Mouse (Mus musculus) neural tube, embryonic 13.5 days (tissue): ENCODE measurements at regions not wholly inside any gene's neighbourhood (a gene's known extent, or its start where the extent isn't known, plus 50 kb on each side); places are given as distances from the start of the nearest gene placed in this dataset.

Experiments used
- ATAC-seq: fragments of 200-750 bp; cut with Nextera tagmentation; 2 replicates; pipeline ENCODE4 v1.8.0; 2017; ENCODE audit warnings: low read depth, mild to moderate bottlenecking, moderate TSS enrichment, moderate library complexity
- H3K27ac ChIP-seq: fragments of 300-500 bp; sonication (generic); replicated peaks from 2 replicates; pipeline ENCODE4 v1.5.1; 2015; ENCODE audit warnings: moderate library complexity, mild to moderate bottlenecking, inconsistent platforms
- H3K27me3 ChIP-seq: fragments of 300-500 bp; sonication (generic); 2 replicates; pipeline ENCODE4 v1.6.1; 2015; ENCODE audit warnings: mild to moderate bottlenecking, inconsistent platforms
- H3K36me3 ChIP-seq: fragments of 300-500 bp; sonication (generic); 2 replicates; pipeline ENCODE4 v1.6.1; 2015; ENCODE audit warnings: mild to moderate bottlenecking, inconsistent platforms
- H3K4me1 ChIP-seq: fragments of 300-500 bp; sonication (generic); replicated peaks from 2 replicates; pipeline ENCODE4 v1.6.1; 2015; ENCODE audit warnings: inconsistent platforms
- H3K4me2 ChIP-seq: fragments of 300-500 bp; sonication (generic); 2 replicates; pipeline ENCODE4 v1.6.1; 2015; ENCODE audit warnings: inconsistent platforms, mild to moderate bottlenecking, moderate library complexity
- H3K4me3 ChIP-seq: fragments of 300-500 bp; sonication (generic); 2 replicates; pipeline ENCODE4 v1.5.1; 2015; ENCODE audit warnings: mild to moderate bottlenecking, inconsistent platforms
- H3K9ac ChIP-seq: fragments of 300-500 bp; sonication (generic); 2 replicates; pipeline ENCODE4 v1.6.1; 2015; ENCODE audit warnings: moderate library complexity, mild to moderate bottlenecking, inconsistent platforms
- H3K9me3 ChIP-seq: fragments of 300-500 bp; sonication (generic); 2 replicates; pipeline ENCODE4 v1.6.1; 2016; ENCODE audit warnings: inconsistent platforms
- WGBS: fragments of 180-500 bp; shearing (Covaris S2); methylation state at CpG from one replicate; pipeline ENCODE4 v1.1.7; 2015; 5-methylcytosine and 5-hydroxymethylcytosine counted together

- no peak overlapping the region for H3K4me2 ChIP-seq
- H3K9ac ChIP-seq = no peak overlapping the region
- no peaks in the 10 kb centered on the region for H3K9me3 ChIP-seq
- 91% methylated on average over 1 of the region's 1 CpGs for WGBS
- no peaks in the 10 kb centered on the region for H3K36me3 ChIP-seq
- no peak for ATAC-seq
- H3K27me3 ChIP-seq = no peaks in the 10 kb centered on the region
- H3K4me1 ChIP-seq = no peaks in the 10 kb centered on the region
- H3K4me3 ChIP-seq = no peak overlapping the region
- H3K27ac ChIP-seq = no peak overlapping the region
These were observed 187.4 kb downstream of the Insig2 start for GRCm38 (mm10) chr1:121144981-121145380.

GRCm38 (mm10) chr1:121153476-121153875, 178.9 kb downstream of the Insig2 start:
- Histone ChIP-seq H3K9ac (no peak overlapping the region), H3K4me3 (no peak overlapping the region), H3K27me3 (peaks cover 5% of the 10 kb centered on the region; the same call in 1 of the 2 replicates), H3K36me3 (no peaks in the 10 kb centered on the region), H3K27ac (no peak overlapping the region), H3K4me1 (no peaks in the 10 kb centered on the region), H3K4me2 (no peak overlapping the region), H3K9me3 (no peaks in the 10 kb centered on the region)
- no peak for ATAC-seq
- WGBS = 91% methylated on average over 5 of the region's 5 CpGs

GRCm38 (mm10) chr1:121154616-121155015, 177.8 kb downstream of the Insig2 start:
- Histone ChIP-seq H3K4me2 (no peak overlapping the region), H3K4me3 (no peak overlapping the region), H3K36me3 (no peaks in the 10 kb centered on the region), H3K27ac (no peak overlapping the region), H3K4me1 (no peaks in the 10 kb centered on the region), H3K9ac (no peak overlapping the region), H3K9me3 (no peaks in the 10 kb centered on the region), H3K27me3 (peaks cover 5% of the 10 kb centered on the region; the same call in 1 of the 2 replicates)
- WGBS = 34% methylated on average over 8 of the region's 8 CpGs
- ATAC-seq = no peak

GRCm38 (mm10) chr1:121168651-121169050, 163.7 kb downstream of the Insig2 start:
- Histone ChIP-seq H3K4me2 (no peak overlapping the region), H3K4me3 (no peak overlapping the region), H3K9ac (no peak overlapping the region), H3K9me3 (no peaks in the 10 kb centered on the region), H3K36me3 (no peaks in the 10 kb centered on the region), H3K4me1 (no peaks in the 10 kb centered on the region), H3K27me3 (peaks cover 18% of the 10 kb centered on the region; the same call in 1 of the 2 replicates), H3K27ac (no peak overlapping the region)
- WGBS = 54% methylated on average over 3 of the region's 3 CpGs
- ATAC-seq = no peak

GRCm38 (mm10) chr1:121176541-121176940, 155.8 kb downstream of the Insig2 start:
- H3K9ac ChIP-seq = no peak overlapping the region
- WGBS = 6% methylated on average over 3 of the region's 3 CpGs
- H3K4me1 ChIP-seq = peaks cover 12% of the 10 kb centered on the region
- H3K4me2 ChIP-seq = no peak overlapping the region
- no peak overlapping the region for H3K4me3 ChIP-seq
- peaks cover 83% of the 10 kb centered on the region for H3K27me3 ChIP-seq
- H3K27ac ChIP-seq = no peak overlapping the region
- no peak for ATAC-seq
- H3K9me3 ChIP-seq = no peaks in the 10 kb centered on the region
- no peaks in the 10 kb centered on the region for H3K36me3 ChIP-seq

GRCm38 (mm10) chr1:121177136-121177907, 155.1 kb downstream of the Insig2 start:
- Histone ChIP-seq H3K27me3 (peaks cover 84% of the 10 kb centered on the region), H3K4me3 (0 out of 2 replicates have a peak overlapping the region, but pooled peaks have one; percentile 1), H3K27ac (no peak overlapping the region), H3K9ac (no peak overlapping the region), H3K9me3 (no peaks in the 10 kb centered on the region), H3K4me2 (peak overlapping the region; percentile 39), H3K4me1 (peaks cover 12% of the 10 kb centered on the region), H3K36me3 (no peaks in the 10 kb centered on the region)
- WGBS = 3% methylated on average over 22 of the region's 22 CpGs
- peak; percentile 45 for ATAC-seq

GRCm38 (mm10) chr1:121177908-121178311, 154.5 kb downstream of the Insig2 start:
- Histone ChIP-seq H3K9ac (no peak overlapping the region; the same call in 1 of the 2 replicates), H3K4me2 (peak overlapping the region; percentile 39), H3K36me3 (no peaks in the 10 kb centered on the region), H3K27me3 (peaks cover 89% of the 10 kb centered on the region), H3K9me3 (no peaks in the 10 kb centered on the region), H3K4me1 (peaks cover 12% of the 10 kb centered on the region), H3K4me3 (peak overlapping the region; percentile 1; the same call in 1 of the 2 replicates), H3K27ac (no peak overlapping the region)
- ATAC-seq = 0 out of 2 replicates have a peak, but pooled peaks have one; percentile 37
- WGBS = under 1% methylated on average over 31 of the region's 31 CpGs

- ATAC-seq = no peak
- Histone ChIP-seq H3K9ac (no peak overlapping the region), H3K9me3 (no peaks in the 10 kb centered on the region), H3K4me2 (no peak overlapping the region), H3K27ac (no peak overlapping the region), H3K27me3 (peaks cover 82% of the 10 kb centered on the region), H3K36me3 (no peaks in the 10 kb centered on the region), H3K4me1 (peaks cover 12% of the 10 kb centered on the region), H3K4me3 (no peak overlapping the region)
- WGBS = under 1% methylated on average over 17 of the region's 17 CpGs
These were observed 153.7 kb downstream of the Insig2 start for GRCm38 (mm10) chr1:121178611-121179245.

- peaks cover 73% of the 10 kb centered on the region for H3K27me3 ChIP-seq
- H3K4me2 ChIP-seq = peak overlapping the region; percentile 9; the same call in 1 of the 2 replicates
- ATAC-seq = 0 out of 2 replicates have a peak, but pooled peaks have one; percentile 58
- no peaks in the 10 kb centered on the region for H3K9me3 ChIP-seq
- H3K4me1 ChIP-seq = peaks cover 12% of the 10 kb centered on the region
- no peak overlapping the region for H3K27ac ChIP-seq
- no peaks in the 10 kb centered on the region for H3K36me3 ChIP-seq
- H3K9ac ChIP-seq = no peak overlapping the region
- no peak overlapping the region for H3K4me3 ChIP-seq
- WGBS = 10% methylated on average over 20 of the region's 20 CpGs
These were observed 151.9 kb downstream of the Insig2 start for GRCm38 (mm10) chr1:121180273-121181030.

- Histone ChIP-seq H3K9me3 (no peaks in the 10 kb centered on the region), H3K27me3 (peaks cover 7% of the 10 kb centered on the region; the same call in 1 of the 2 replicates), H3K36me3 (no peaks in the 10 kb centered on the region), H3K4me2 (no peak overlapping the region), H3K9ac (no peak overlapping the region), H3K27ac (no peak overlapping the region), H3K4me3 (no peak overlapping the region), H3K4me1 (no peaks in the 10 kb centered on the region)
- no peak for ATAC-seq
- WGBS = 37% methylated on average over 2 of the region's 2 CpGs
These were observed 143.5 kb downstream of the Insig2 start for GRCm38 (mm10) chr1:121188895-121189294.

- WGBS = 96% methylated on average over 4 of the region's 4 CpGs
- Histone ChIP-seq H3K4me3 (no peak overlapping the region), H3K27me3 (no peaks in the 10 kb centered on the region), H3K9me3 (no peaks in the 10 kb centered on the region), H3K27ac (no peak overlapping the region), H3K4me1 (no peaks in the 10 kb centered on the region), H3K9ac (no peak overlapping the region), H3K36me3 (no peaks in the 10 kb centered on the region), H3K4me2 (no peak overlapping the region)
- no peak for ATAC-seq
These were observed 137.6 kb downstream of the Insig2 start for GRCm38 (mm10) chr1:121194800-121195199.

GRCm38 (mm10) chr1:121215843-121216242, 116.5 kb downstream of the Insig2 start:
- no peak for ATAC-seq
- H3K36me3 ChIP-seq = no peaks in the 10 kb centered on the region
- H3K9me3 ChIP-seq = no peaks in the 10 kb centered on the region
- H3K4me1 ChIP-seq = no peaks in the 10 kb centered on the region
- H3K27ac ChIP-seq = no peak overlapping the region
- H3K4me2 ChIP-seq = no peak overlapping the region
- no peak overlapping the region for H3K9ac ChIP-seq
- H3K4me3 ChIP-seq = no peak overlapping the region
- H3K27me3 ChIP-seq = no peaks in the 10 kb centered on the region
- 24% methylated on average over 2 of the region's 2 CpGs for WGBS
